Mouse (Mus musculus) ZHBTc4 (cell line): Measurements from ENCODE around the gene Vamp8.

ENCODE experiments used
- DNase-seq: peaks from one replicate; pipeline ENCODE4 v3.0.0-alpha.2; 2011; ENCODE audit warnings: low read depth, low spot score

Gene Vamp8

DNA sequence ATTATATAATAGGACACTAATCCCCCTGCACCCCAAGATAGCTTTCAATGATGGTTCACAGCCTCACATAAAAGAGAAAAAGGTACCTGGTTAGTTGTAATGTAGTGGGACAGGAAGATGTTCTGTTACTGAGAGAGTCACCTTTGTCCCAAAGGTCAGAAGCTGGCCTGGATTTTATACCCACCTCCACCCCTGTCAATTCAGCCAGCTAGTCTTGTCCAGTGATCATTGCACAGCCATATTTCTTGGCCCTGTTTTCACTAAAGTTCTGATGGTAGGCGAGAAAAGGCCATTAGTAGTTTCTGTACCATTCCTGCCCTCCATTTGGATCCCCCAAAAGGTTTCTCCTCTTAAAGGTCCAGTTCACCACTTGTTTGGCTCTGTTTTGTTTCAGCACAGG lies 36.5 kb downstream of the Vamp8 start:
- no peak for DNase-seq

DNA sequence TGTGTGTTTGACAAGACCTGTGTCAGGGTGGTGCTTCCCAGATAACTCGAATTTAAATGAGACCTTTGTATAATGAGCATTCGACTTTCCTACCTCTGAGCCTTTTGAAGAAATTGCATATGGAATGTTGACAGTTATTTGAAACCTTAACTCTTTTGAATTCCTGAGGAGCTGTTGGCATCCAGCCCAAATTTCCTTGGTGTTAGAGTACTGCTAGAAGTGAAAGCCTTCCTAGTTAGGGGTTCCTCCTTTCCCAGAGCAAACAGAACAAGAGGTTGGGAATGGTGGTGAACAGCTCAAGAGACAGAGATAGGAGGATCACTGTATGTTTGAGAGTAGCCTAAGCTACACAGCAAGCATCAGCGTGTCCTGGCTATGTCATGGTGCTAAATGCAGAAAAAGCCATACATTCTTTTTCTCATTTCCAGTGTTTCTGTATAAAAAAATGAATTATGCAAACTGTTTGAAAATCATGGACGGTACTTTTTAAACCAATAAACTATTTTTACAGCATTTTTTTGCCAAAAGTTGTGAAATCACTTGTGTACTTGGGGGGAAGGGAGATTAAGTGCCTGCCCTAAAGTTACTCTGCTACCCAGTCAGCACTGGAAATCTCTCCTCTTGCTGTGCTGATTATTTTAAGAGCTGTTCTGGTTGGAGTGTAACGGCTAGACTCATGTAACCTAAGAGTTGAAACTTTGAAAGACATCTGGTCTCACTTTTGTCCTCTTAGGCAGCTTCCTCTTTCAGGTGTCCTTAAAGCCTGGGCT lies 37.7 kb downstream of the Vamp8 start:
- DNase-seq: no peak

DNA sequence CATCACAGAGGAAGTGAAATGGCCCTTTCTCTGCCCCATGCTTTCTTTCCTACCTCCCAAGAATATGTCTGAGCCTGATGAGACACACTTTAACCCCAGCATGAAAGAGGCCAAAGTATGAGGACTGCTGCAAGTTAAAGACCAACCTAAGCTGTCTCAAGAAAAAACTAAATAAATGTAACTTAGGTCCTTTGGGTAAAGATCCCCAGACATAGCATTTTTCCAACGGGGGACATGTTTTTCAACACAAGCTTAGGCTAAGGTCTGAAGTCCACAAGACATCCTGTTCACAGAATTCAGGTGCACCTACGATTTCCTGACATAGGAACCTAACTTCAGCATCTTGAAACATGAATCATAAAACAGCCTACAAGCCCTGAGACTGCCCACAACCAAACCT lies 40.3 kb downstream of the Vamp8 start:
- DNase-seq: no peak

DNA sequence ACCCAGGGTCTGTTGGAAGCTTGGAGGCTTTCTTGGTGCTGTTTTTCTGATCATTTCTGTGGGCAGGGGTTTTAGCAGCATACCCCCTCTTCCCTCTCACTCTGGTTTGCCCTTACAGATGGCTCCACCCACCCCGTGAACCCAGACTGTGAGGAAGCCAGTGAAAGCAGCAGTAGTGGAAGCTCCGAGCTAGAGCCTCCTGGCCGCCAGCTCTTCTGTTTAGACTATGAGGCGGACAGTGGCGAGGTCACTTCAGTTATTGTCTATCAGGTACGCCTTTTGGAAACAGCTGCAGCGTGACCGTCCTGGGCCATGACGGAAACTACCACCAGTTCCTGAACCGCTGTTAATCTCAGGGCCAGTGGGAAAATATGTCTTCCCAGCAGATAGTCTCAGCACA lies 42.1 kb downstream of the Vamp8 start:
- no peak for DNase-seq

DNA sequence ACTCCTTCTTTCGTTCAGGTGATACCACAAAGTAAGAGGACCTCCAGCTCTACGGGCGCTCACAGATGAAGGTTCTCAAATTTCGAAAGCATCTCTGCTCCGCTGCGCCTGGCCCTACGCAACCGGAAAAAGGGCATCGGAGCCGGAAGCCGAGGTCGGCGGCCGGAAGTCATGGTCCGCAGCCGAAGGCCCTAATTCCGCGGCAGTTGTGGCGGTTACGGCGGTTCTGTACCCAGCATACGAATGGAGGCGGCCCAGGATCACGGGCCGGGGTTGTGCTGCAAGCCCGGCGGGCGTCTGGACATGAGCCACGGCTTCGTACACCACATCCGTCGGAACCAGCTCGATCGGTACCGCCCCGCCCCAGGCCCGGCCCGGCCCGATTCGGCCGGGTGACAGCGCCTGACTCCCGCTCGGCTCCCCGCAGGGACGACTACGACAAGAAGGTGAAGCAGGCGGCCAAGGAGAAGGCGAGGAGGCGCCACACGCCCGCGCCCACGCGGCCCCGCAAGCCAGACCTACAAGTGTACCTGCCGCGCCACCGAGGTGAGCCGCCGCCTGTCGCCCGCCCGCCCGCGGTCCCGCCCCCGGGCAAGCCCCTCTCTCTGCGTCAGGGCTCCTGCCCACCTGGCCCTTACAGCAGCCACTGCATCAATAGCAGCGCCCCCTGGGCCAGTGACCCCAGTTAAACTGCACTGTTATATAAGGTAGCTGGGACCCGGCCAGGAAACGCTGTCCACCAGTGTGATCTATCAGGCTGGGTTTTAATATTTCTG lies 43.1 kb downstream of the Vamp8 start, which contains the start of gene 0610030E20Rik:
0610030E20Rik (plus strand) TSS at position 152 of the 776 bp plus-strand sequence.
- peak; percentile 70 for DNase-seq

DNA sequence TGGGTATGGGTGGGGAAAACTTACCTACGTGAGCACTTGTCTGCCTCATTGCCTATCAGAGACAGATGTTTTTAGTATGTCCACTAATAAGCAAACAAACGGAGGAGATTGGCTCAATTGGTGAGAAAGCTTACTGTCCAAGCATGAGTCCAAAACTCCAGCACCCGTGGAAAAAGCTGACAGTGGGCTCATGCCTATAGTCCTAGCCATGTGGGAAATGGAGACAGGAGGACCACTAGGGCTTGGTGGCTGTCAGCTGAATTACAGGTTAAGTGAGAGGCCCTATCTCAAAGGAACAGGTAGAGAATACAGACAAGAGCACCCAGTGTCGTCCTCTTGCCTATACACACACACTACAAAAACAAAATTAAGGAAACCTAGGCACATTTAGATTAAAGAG lies 44.2 kb downstream of the Vamp8 start:
- DNase-seq: no peak

DNA sequence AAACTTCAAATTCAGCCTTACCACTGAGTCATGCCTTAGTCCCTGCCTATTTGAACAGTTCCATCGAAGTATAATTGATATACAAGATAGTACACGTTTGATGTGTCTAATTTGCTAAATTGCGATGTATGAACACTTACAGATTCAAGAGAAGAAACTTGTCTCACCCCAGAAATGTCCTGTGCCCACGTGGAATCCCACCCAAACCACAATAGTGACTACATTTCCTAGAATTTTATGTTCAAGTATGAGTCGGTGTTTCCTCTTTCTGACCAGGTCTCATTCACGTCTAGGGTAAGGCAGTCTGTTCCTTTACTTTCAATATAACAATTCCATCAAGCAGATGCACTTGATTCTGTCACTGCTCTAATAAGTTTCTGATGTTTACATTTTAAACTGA lies 44.9 kb downstream of the Vamp8 start:
- DNase-seq: no peak

DNA sequence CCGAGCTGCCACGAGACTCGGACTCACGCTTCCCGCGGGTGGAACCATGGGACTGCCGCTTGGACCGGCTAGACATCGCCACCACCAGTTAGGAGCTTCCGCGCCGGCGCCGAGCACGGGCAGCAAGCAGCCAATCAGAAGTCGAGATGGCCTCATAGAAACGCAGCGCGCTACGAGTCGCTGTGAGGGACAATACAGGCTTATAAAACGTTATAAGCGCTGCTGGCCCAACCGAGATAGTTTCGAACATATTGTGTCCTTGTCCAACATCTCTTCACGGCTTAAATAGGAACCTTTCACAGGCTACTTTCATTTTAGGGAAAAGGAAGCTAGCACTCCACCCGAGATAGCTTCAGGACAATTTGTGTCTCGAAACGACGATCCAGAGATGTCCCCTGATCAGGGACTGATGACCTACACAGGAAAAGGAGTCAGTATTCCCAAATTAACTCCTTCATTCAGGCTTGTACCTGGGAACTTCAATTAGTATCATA lies 45.4 kb downstream of the Vamp8 start, which contains the start of gene Usp39:
Usp39 (minus strand) TSS at position 111 of the 494 bp plus-strand sequence.
- DNase-seq: peak; percentile 95

DNA sequence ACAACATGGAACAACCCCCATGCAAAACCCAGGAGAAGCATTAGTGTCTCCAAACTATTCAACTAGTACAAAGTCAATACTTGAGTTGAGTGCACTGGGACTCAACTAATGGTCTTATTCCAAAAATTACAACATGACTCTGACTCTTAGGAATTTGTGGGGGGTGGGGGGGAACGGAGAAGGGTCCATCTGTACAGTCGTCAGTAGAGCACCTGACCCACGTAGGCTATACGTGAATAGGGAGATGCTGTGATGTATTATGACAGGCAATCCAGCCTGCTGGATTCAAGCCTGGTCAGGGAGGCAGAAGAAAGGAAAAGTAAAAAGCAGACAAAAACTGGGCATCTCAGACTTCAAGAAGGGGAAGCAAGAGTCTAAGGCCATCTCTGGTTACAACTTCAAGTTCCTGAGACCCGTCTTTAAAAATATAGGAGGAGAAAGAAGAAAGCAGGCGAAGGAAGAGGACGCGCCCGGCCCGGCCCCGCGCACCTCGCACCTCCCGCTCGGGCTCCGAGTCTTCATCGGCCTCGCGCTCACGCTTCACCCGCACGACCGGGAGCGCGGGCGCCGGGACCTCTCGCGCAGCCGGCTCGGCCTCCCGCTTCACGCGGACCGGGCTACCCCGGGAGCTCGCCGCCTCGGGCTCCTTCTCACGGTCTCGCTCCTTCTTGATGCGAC lies 46.0 kb downstream of the Vamp8 start:
- DNase-seq: no peak

DNA sequence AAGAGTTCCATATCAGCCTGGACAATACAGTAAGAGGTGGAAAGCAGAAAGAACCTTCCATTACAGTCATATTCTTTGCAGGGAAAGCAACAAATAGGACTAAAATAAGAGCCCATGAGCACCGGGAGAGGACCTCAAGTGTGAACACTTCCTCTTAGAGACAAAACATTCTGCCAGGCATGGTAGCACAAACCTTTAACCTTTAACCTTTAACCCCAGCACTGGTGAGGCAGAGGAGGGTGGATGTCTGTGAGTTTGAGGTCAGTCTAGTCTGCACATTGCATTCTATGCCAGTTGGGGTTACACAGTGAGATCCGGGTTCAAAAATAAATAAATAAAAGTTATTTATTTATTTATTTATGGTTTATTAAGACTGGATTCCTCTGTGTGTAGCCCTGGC lies 50.0 kb downstream of the Vamp8 start:
- no peak for DNase-seq
